Mouse (Mus musculus) hindbrain, embryonic 10.5 days (tissue): ENCODE results near the gene Eif2s3y. TPM values are rescaled to one million over a fixed set of nuclear protein-coding genes. Genes with fewer than 3 reads are reported as not detected.

ENCODE experiments used
- DNase-seq: peaks from one replicate; pipeline ENCODE4 v3.0.0-alpha.2; 2017; ENCODE audit warnings: low spot score
- H3K27ac ChIP-seq: fragments of 300-500 bp; sonication (generic); 2 replicates; pipeline ENCODE4 v1.5.1; 2016; ENCODE audit warnings: mild to moderate bottlenecking, moderate library complexity
- H3K27me3 ChIP-seq: fragments of 300-500 bp; sonication (generic); 2 replicates; pipeline ENCODE4 v1.6.1; 2016; ENCODE audit warnings: mild to moderate bottlenecking; ENCODE audit not compliant: poor library complexity, insufficient read depth, severe bottlenecking
- H3K36me3 ChIP-seq: fragments of 300-500 bp; sonication (generic); 2 replicates; pipeline ENCODE4 v1.6.1; 2016; ENCODE audit warnings: mild to moderate bottlenecking, moderate library complexity
- H3K4me1 ChIP-seq: fragments of 300-500 bp; sonication (generic); replicated peaks from 2 replicates; pipeline ENCODE4 v1.6.1; 2016; ENCODE audit warnings: mild to moderate bottlenecking
- H3K4me3 ChIP-seq: fragments of 300-500 bp; sonication (generic); 2 replicates; pipeline ENCODE4 v1.5.1; 2016; ENCODE audit warnings: mild to moderate bottlenecking, moderate library complexity
- H3K9me3 ChIP-seq: fragments of 300-500 bp; sonication (generic); 2 replicates; pipeline ENCODE4 v1.6.1; 2016; ENCODE audit warnings: mild to moderate bottlenecking, moderate library complexity
- WGBS: fragments of 180-500 bp; shearing (Covaris S2); methylation state at CpG from one replicate; pipeline ENCODE4 v1.1.7; 2016; 5-methylcytosine and 5-hydroxymethylcytosine counted together
- polyA plus RNA-seq: library from polyadenylated mRNA; unstranded; fragments of >200 nt; fragmentation: Nextera tagmentation; extraction: Ambion mirVana; gene quantifications from 2 replicates; pipeline ENCODE4 v1.2.1, GENCODE M21; 2016

The Eif2s3y gene
- polyA plus RNA-seq: 24.6 and 32.2 TPM in 2 replicates

DNA sequence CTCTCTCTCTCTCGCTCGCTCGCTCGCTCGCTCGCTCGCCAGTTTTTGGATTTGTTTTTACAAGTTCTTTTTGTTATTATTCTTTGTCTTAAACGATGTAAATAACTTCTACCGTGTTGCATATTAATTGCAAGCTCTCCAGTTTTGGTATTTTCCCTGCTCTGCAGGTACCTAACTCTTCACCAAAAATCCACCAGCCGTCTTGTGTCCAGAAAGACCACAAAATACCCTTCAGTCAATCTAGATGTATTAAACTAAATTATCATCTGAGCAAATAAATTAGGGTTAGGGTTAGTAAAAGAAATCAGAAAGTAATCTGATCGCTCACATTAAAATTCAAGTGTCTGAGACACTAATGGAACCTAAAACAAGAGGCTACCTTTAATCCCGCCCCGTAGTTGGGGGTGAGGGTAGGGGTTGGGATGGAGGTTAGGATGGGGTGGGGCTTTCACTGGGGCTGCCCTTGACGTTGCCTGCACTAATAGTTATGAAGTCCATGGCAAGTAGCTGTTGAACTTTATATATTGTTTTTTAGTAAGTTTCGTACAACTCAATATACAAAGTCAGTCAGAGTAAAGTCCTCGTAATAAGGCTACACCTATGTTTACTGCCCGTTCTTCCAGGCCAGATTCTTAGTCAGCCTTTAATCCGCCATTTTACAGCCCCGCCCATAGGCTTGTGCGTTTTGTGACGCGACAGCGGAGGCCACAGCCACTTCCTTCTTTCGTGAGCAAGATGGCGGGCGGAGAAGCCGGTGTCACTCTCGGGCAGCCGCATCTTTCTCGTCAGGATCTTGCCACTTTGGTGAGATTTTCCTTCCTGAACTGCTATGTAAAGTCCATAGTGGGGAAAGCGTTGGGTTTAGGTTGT is at the start of gene Eif2s3y:
Eif2s3y (plus strand) TSS at position 662 of the 870 bp plus-strand sequence.
- Histone ChIP-seq H3K27ac (peak within 1 kb of the TSS; percentile 75), H3K9me3 (no peaks in the 10 kb centered on the region), H3K27me3 (no peaks in the 10 kb centered on the region), H3K4me3 (peak within 1 kb of the TSS; percentile 47), H3K36me3 (no peaks in the 10 kb centered on the region), H3K4me1 (no peaks in the 10 kb centered on the region)
- DNase-seq: peak; percentile 51
- 29% methylated on average over 31 of the region's 31 CpGs for WGBS

Other genes starting within 250 kb of the Eif2s3y start
- gene Zfy1, start 213.1 kb upstream of the Eif2s3y start, polyA plus RNA-seq: not detected in 2 replicates
- gene Uba1y, start 191.9 kb upstream of the Eif2s3y start, polyA plus RNA-seq: not detected in 2 replicates
- gene Kdm5d, start 112.8 kb upstream of the Eif2s3y start, polyA plus RNA-seq: 8.9 and 13.7 TPM in 2 replicates
- gene Uty, start 235.2 kb downstream of the Eif2s3y start, polyA plus RNA-seq: 10.8 and 17.6 TPM in 2 replicates